Mouse (Mus musculus): ENCODE results near the gene Foxn1. TPM values are rescaled to one million over a fixed set of nuclear protein-coding genes. Genes with fewer than 3 reads are reported as not detected.

Foxn1 gene
- polyA plus RNA-seq (2014; fragmentation: Nextera tagmentation; extraction: Ambion mirVana), result not detected in 2 replicates

- Histone ChIP-seq H3K36me3 (ENCODE audit: control insufficient read depth, insufficient read depth, low read length) (no peaks in the 10 kb centered on the region), H3K9me3 (ENCODE audit: control insufficient read depth, low read length) (no peaks in the 10 kb centered on the region), H3K4me1 (ENCODE audit: control insufficient read depth in 2 of 2, insufficient read depth in 2 of 2, low read length in 2 of 2) (no peaks in the 10 kb centered on the region), H3K27ac (replicated peaks in 1 of 2; ENCODE audit: control insufficient read depth in 1 of 2, insufficient read depth in 1 of 2, low read depth in 2 of 2, low read length in 2 of 2) (no peak within 1 kb of the TSS), H3K9ac (ENCODE audit: low read length) (no peak within 1 kb of the TSS), H3K4me2 (ENCODE audit: low read length) (no peak within 1 kb of the TSS), H3K4me3 (ENCODE audit: control insufficient read depth in 1 of 2, insufficient read depth in 1 of 2, low read depth in 1 of 2, low read length in 2 of 2) (no peak within 1 kb of the TSS), H3K27me3 (ENCODE audit: control insufficient read depth, insufficient read depth, low read length) (0 out of 2 replicates have a peak, but pooled peaks cover 3% of the 10 kb centered on the region)
- ATAC-seq (ENCODE audit: insufficient number of reproducible peaks, insufficient read depth, low FRiP score, low read depth), result no peak
- WGBS, result 77% methylated on average over 14 of the region's 14 CpGs
Observed at GRCm38 (mm10) chr11:78386508-78387043, at the start of gene Foxn1. TSS of gene Foxn1 (minus strand) at chr11:78386558.

GRCm38 (mm10) chr11:78435776-78436349 lies 49.5 kb upstream of the Foxn1 start:
- Histone ChIP-seq H3K4me3 (ENCODE audit: control insufficient read depth in 1 of 2, insufficient read depth in 1 of 2, low read depth in 1 of 2, low read length in 2 of 2) (no peak overlapping the region), H3K9ac (ENCODE audit: low read length) (no peak overlapping the region), H3K27me3 (ENCODE audit: control insufficient read depth, insufficient read depth, low read length) (no peaks in the 10 kb centered on the region), H3K36me3 (ENCODE audit: control insufficient read depth, insufficient read depth, low read length) (no peaks in the 10 kb centered on the region), H3K4me1 (ENCODE audit: control insufficient read depth in 2 of 2, insufficient read depth in 2 of 2, low read length in 2 of 2) (peaks cover 4 to 9% of the 10 kb centered on the region in 2 experiments; a peak in 2 of 4 replicates), H3K27ac (replicated peaks in 1 of 2; ENCODE audit: control insufficient read depth in 1 of 2, insufficient read depth in 1 of 2, low read depth in 2 of 2, low read length in 2 of 2) (no peak overlapping the region), H3K4me2 (ENCODE audit: low read length) (peak overlapping the region; percentile 32; the same call in 1 of the 2 replicates), H3K9me3 (ENCODE audit: control insufficient read depth, low read length) (no peaks in the 10 kb centered on the region)
- WGBS, result 6% methylated on average over 19 of the region's 19 CpGs
- no peak for ATAC-seq (ENCODE audit: insufficient number of reproducible peaks, insufficient read depth, low FRiP score, low read depth)

- no peak overlapping the region for H3K4me2 ChIP-seq (ENCODE audit: low read length)
- H3K4me3 ChIP-seq (ENCODE audit: control insufficient read depth in 1 of 2, insufficient read depth in 1 of 2, low read depth in 1 of 2, low read length in 2 of 2), result no peak overlapping the region
- no peaks in the 10 kb centered on the region for H3K9me3 ChIP-seq (ENCODE audit: control insufficient read depth, low read length)
- no peaks in the 10 kb centered on the region for H3K27me3 ChIP-seq (ENCODE audit: control insufficient read depth, insufficient read depth, low read length)
- 14% methylated on average over 4 of the region's 4 CpGs for WGBS
- H3K36me3 ChIP-seq (ENCODE audit: control insufficient read depth, insufficient read depth, low read length), result no peaks in the 10 kb centered on the region
- peaks cover 4 to 9% of the 10 kb centered on the region in 2 experiments; a peak in 2 of 4 replicates for H3K4me1 ChIP-seq (ENCODE audit: control insufficient read depth in 2 of 2, insufficient read depth in 2 of 2, low read length in 2 of 2)
- no peak for ATAC-seq (ENCODE audit: insufficient number of reproducible peaks, insufficient read depth, low FRiP score, low read depth)
- H3K9ac ChIP-seq (ENCODE audit: low read length), result no peak overlapping the region
- no peak overlapping the region for H3K27ac ChIP-seq (replicated peaks in 1 of 2; ENCODE audit: control insufficient read depth in 1 of 2, insufficient read depth in 1 of 2, low read depth in 2 of 2, low read length in 2 of 2)
Observed at GRCm38 (mm10) chr11:78434052-78434451, 47.7 kb upstream of the Foxn1 start.

- Histone ChIP-seq H3K4me1 (ENCODE audit: control insufficient read depth in 2 of 2, insufficient read depth in 2 of 2, low read length in 2 of 2) (peaks cover 4 to 7% of the 10 kb centered on the region in 2 experiments; a peak in 2 of 4 replicates), H3K27me3 (ENCODE audit: control insufficient read depth, insufficient read depth, low read length) (no peaks in the 10 kb centered on the region), H3K36me3 (ENCODE audit: control insufficient read depth, insufficient read depth, low read length) (no peaks in the 10 kb centered on the region), H3K4me3 (ENCODE audit: control insufficient read depth in 1 of 2, insufficient read depth in 1 of 2, low read depth in 1 of 2, low read length in 2 of 2) (no peak overlapping the region), H3K27ac (replicated peaks in 1 of 2; ENCODE audit: control insufficient read depth in 1 of 2, insufficient read depth in 1 of 2, low read depth in 2 of 2, low read length in 2 of 2) (no peak overlapping the region), H3K9ac (ENCODE audit: low read length) (no peak overlapping the region), H3K4me2 (ENCODE audit: low read length) (no peak overlapping the region), H3K9me3 (ENCODE audit: control insufficient read depth, low read length) (no peaks in the 10 kb centered on the region)
- 88% methylated on average over 10 of the region's 10 CpGs for WGBS
- ATAC-seq (ENCODE audit: insufficient number of reproducible peaks, insufficient read depth, low FRiP score, low read depth), result no peak
Observed at GRCm38 (mm10) chr11:78431176-78431575, 44.8 kb upstream of the Foxn1 start.

GRCm38 (mm10) chr11:78430195-78430878 lies 44.0 kb upstream of the Foxn1 start:
- H3K36me3 ChIP-seq (ENCODE audit: control insufficient read depth, insufficient read depth, low read length), result no peaks in the 10 kb centered on the region
- WGBS, result 40% methylated on average over 11 of the region's 11 CpGs

GRCm38 (mm10) chr11:78428309-78428708 lies 42.0 kb upstream of the Foxn1 start:
- no peaks in the 10 kb centered on the region for H3K9me3 ChIP-seq (ENCODE audit: control insufficient read depth, low read length)
- H3K9ac ChIP-seq (ENCODE audit: low read length), result no peak overlapping the region
- no peaks in the 10 kb centered on the region for H3K36me3 ChIP-seq (ENCODE audit: control insufficient read depth, insufficient read depth, low read length)
- H3K4me2 ChIP-seq (ENCODE audit: low read length), result no peak overlapping the region
- H3K27me3 ChIP-seq (ENCODE audit: control insufficient read depth, insufficient read depth, low read length), result no peaks in the 10 kb centered on the region
- no peak overlapping the region for H3K4me3 ChIP-seq (ENCODE audit: control insufficient read depth in 1 of 2, insufficient read depth in 1 of 2, low read depth in 1 of 2, low read length in 2 of 2)
- 72% methylated on average over 5 of the region's 5 CpGs for WGBS
- no peaks in the 10 kb centered on the region for H3K4me1 ChIP-seq (ENCODE audit: control insufficient read depth in 2 of 2, insufficient read depth in 2 of 2, low read length in 2 of 2)
- H3K27ac ChIP-seq (replicated peaks in 1 of 2; ENCODE audit: control insufficient read depth in 1 of 2, insufficient read depth in 1 of 2, low read depth in 2 of 2, low read length in 2 of 2), result no peak overlapping the region
- no peak for ATAC-seq (ENCODE audit: insufficient number of reproducible peaks, insufficient read depth, low FRiP score, low read depth)

More at GRCm38 (mm10) chr11:78430195-78430878, 44.0 kb upstream of the Foxn1 start:
- H3K27ac ChIP-seq (replicated peaks in 1 of 2; ENCODE audit: control insufficient read depth in 1 of 2, insufficient read depth in 1 of 2, low read depth in 2 of 2, low read length in 2 of 2), result no peak overlapping the region
- H3K27me3 ChIP-seq (ENCODE audit: control insufficient read depth, insufficient read depth, low read length), result no peaks in the 10 kb centered on the region
- no peaks in the 10 kb centered on the region for H3K4me1 ChIP-seq (ENCODE audit: control insufficient read depth in 2 of 2, insufficient read depth in 2 of 2, low read length in 2 of 2)
- no peak overlapping the region for H3K4me3 ChIP-seq (ENCODE audit: control insufficient read depth in 1 of 2, insufficient read depth in 1 of 2, low read depth in 1 of 2, low read length in 2 of 2)
- H3K9me3 ChIP-seq (ENCODE audit: control insufficient read depth, low read length), result no peaks in the 10 kb centered on the region
- H3K9ac ChIP-seq (ENCODE audit: low read length), result no peak overlapping the region
- ATAC-seq (ENCODE audit: insufficient number of reproducible peaks, insufficient read depth, low FRiP score, low read depth), result no peak
- no peak overlapping the region for H3K4me2 ChIP-seq (ENCODE audit: low read length)

- H3K9me3 ChIP-seq (ENCODE audit: control insufficient read depth, low read length), result no peaks in the 10 kb centered on the region
- no peaks in the 10 kb centered on the region for H3K36me3 ChIP-seq (ENCODE audit: control insufficient read depth, insufficient read depth, low read length)
- WGBS, result 88% methylated on average over 6 of the region's 6 CpGs
- no peak overlapping the region for H3K9ac ChIP-seq (ENCODE audit: low read length)
- no peak overlapping the region for H3K4me2 ChIP-seq (ENCODE audit: low read length)
- H3K4me1 ChIP-seq (ENCODE audit: control insufficient read depth in 2 of 2, insufficient read depth in 2 of 2, low read length in 2 of 2), result no peaks in the 10 kb centered on the region
- no peak overlapping the region for H3K4me3 ChIP-seq (ENCODE audit: control insufficient read depth in 1 of 2, insufficient read depth in 1 of 2, low read depth in 1 of 2, low read length in 2 of 2)
- ATAC-seq (ENCODE audit: insufficient number of reproducible peaks, insufficient read depth, low FRiP score, low read depth), result no peak
- no peak overlapping the region for H3K27ac ChIP-seq (replicated peaks in 1 of 2; ENCODE audit: control insufficient read depth in 1 of 2, insufficient read depth in 1 of 2, low read depth in 2 of 2, low read length in 2 of 2)
- peaks cover 5% of the 10 kb centered on the region; the same call in 1 of the 2 replicates for H3K27me3 ChIP-seq (ENCODE audit: control insufficient read depth, insufficient read depth, low read length)
Observed at GRCm38 (mm10) chr11:78427655-78428054, 41.3 kb upstream of the Foxn1 start.
